Mouse (Mus musculus) heart, postnatal 36 days (tissue): ENCODE measurements around the gene Vmn1r20. TPM values are rescaled to one million over a fixed set of nuclear protein-coding genes. Genes with fewer than 3 reads are reported as not detected.
"Not testable (repeated sequence)": the region's sequence is repeated elsewhere in the genome, so short reads cannot be mapped to it uniquely, and the experiment has no call there.

ENCODE experiments used
- DNase-seq, 2 experiments: peaks; one replicate each; pipeline ENCODE4 v3.0.0; 2021 to 2022
- intact Hi-C: fragments of 180-260 bp; cut with DNase I; formaldehyde crosslinking; loops from one replicate; pipeline ENCODE4 v1.15.1; 2025
- total RNA-seq, 2 experiments: library from RNA; stranded (reverse); gene quantifications; 2 replicates each; pipeline ENCODE4 v1.2.3; 2021

Gene Vmn1r20
- total RNA-seq = not detected

GRCm38 (mm10) chr6:57428630-57429029, at the start of gene Vmn1r20:
Vmn1r20 (plus strand) TSS chr6:57428930.
- intact Hi-C loops = no loop called here
- DNase-seq = no peak

- intact Hi-C loops = no loop called here
- no peak for DNase-seq
Observed at GRCm38 (mm10) chr6:57395683-57396082, 33.0 kb upstream of the Vmn1r20 start, which contains the start of gene Vmn1r18. Vmn1r18 (minus strand) TSS chr6:57395783.

GRCm38 (mm10) chr6:57403480-57403879, 25.2 kb upstream of the Vmn1r20 start, which contains the start of gene Vmn1r19:
Vmn1r19 (plus strand) TSS chr6:57403780.
- intact Hi-C loops, DNase-seq: not testable (repeated sequence)

- no peak for DNase-seq
- intact Hi-C loops = loop anchor here (1.0 kb wide), 1 partner anchor 139 kb away; no protein-coding TSS in a partner anchor
Observed at GRCm38 (mm10) chr6:57431196-57431595, 2.5 kb downstream of the Vmn1r20 start.

GRCm38 (mm10) chr6:57468161-57468560, 39.4 kb downstream of the Vmn1r20 start:
- intact Hi-C loops, DNase-seq: not testable (repeated sequence)

Other genes starting within 250 kb of the Vmn1r20 start
- not detected for gene Vmn1r13, start 225.6 kb upstream of the Vmn1r20 start, total RNA-seq
- not detected for gene Vmn1r14, start 197.2 kb upstream of the Vmn1r20 start, total RNA-seq
- gene Vmn1r15, start 171.0 kb upstream of the Vmn1r20 start, total RNA-seq = not detected
- gene Vmn1r16, start 99.4 kb upstream of the Vmn1r20 start, total RNA-seq = not detected
- not detected for gene Vmn1r17, start 65.2 kb upstream of the Vmn1r20 start, total RNA-seq
- gene Vmn1r18, start 33.1 kb upstream of the Vmn1r20 start, total RNA-seq = not detected
- not detected for gene Vmn1r19, start 25.1 kb upstream of the Vmn1r20 start, total RNA-seq
- gene Ppm1k, start 106.5 kb downstream of the Vmn1r20 start, total RNA-seq = 10 to 100 TPM; 83.9 to 90.1 TPM
- 1 to 10 TPM; 2.9 to 4.9 TPM for gene Herc6, start 152.1 kb downstream of the Vmn1r20 start, total RNA-seq